Mouse (Mus musculus) thymus, adult 2 months (tissue): Measurements from ENCODE around the gene Gm29609. TPM values are rescaled to one million over a fixed set of nuclear protein-coding genes. Genes with fewer than 3 reads are reported as not detected.

Experiments
- DNase-seq: peaks from one replicate; pipeline ENCODE4 v3.0.0; 2021
- H3K27ac ChIP-seq: fragments of 200-500 bp; 2 replicates; pipeline ENCODE4 v1.5.1; 2012; ENCODE audit warnings: low read length, control low read depth; ENCODE audit not compliant: control insufficient read depth, insufficient read depth
- H3K27me3 ChIP-seq: fragments of 200-500 bp; 2 replicates; pipeline ENCODE4 v1.6.1; 2012; ENCODE audit warnings: mild to moderate bottlenecking, low read length, moderate library complexity, mixed read lengths; ENCODE audit not compliant: control insufficient read depth, insufficient read depth
- H3K36me3 ChIP-seq: fragments of 200-500 bp; 2 replicates; pipeline ENCODE4 v1.6.1; 2012; ENCODE audit warnings: mild to moderate bottlenecking, low read length, moderate library complexity; ENCODE audit not compliant: control insufficient read depth, insufficient read depth
- H3K4me1 ChIP-seq: fragments of 200-500 bp; replicated peaks from 2 replicates; pipeline ENCODE4 v1.6.1; 2012; ENCODE audit warnings: low read length; ENCODE audit not compliant: control insufficient read depth, insufficient read depth
- H3K4me3 ChIP-seq: fragments of 200-500 bp; 2 replicates; pipeline ENCODE4 v1.5.1; 2012; ENCODE audit warnings: mild to moderate bottlenecking, low read length, control low read depth, moderate library complexity; ENCODE audit not compliant: control insufficient read depth, insufficient read depth
- CTCF ChIP-seq: fragments of 200-500 bp; IDR thresholded peaks from 2 replicates; pipeline ENCODE4 v1.5.1; 2012; ENCODE audit warnings: mild to moderate bottlenecking, control low read depth, low read length, moderate library complexity, borderline replicate concordance; ENCODE audit not compliant: control insufficient read depth, poor library complexity, insufficient read depth; ENCODE audit errors: extremely low read depth
- POLR2A ChIP-seq: fragments of 200-500 bp; IDR thresholded peaks from 2 replicates; pipeline ENCODE4 v1.6.1; 2012; ENCODE audit warnings: mild to moderate bottlenecking, low read length, control low read depth, moderate library complexity; ENCODE audit not compliant: control insufficient read depth, poor library complexity, insufficient read depth; ENCODE audit errors: extremely low read depth
- WGBS: fragments of 180-500 bp; shearing (Covaris S2); methylation state at CpG from one replicate; pipeline ENCODE4 v1.1.7; 2018; 5-methylcytosine and 5-hydroxymethylcytosine counted together
- polyA plus RNA-seq: library from polyadenylated mRNA; depleted of rRNA; stranded (reverse); fragments of >200 nt; gene quantifications from 2 replicates; pipeline ENCODE4 v1.2.3, GENCODE M21; 2012

The Gm29609 gene
- polyA plus RNA-seq, 1 experiment = 3.5 TPM

DNA sequence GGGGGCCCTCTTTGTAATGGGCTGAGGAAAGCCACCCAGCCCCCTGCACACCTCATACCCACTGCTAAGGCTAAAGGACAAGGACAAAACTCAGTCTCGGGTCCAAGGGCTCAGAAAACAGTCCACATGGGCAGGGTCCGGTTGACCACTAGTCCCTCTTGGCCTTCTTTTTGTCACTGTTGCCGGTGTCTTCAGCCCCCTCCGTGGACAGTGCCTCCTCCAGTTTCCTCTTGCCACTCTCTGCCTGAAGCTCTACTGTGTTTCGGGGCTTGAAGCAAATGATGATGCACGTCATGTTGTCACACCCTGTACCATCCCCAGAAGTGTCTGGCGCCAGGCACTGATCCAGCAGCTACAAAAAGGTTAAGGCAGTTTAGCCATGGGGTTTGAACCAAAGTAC, 23.2 kb upstream of the Gm29609 start:
- Histone ChIP-seq H3K4me3 (no peak overlapping the region), H3K36me3 (peaks cover 64% of the 10 kb centered on the region), H3K27ac (no peak overlapping the region), H3K27me3 (no peaks in the 10 kb centered on the region), H3K4me1 (peaks cover 13% of the 10 kb centered on the region)
- no peak for DNase-seq
- 96% methylated on average over 7 of the region's 7 CpGs for WGBS
- TF ChIP-seq POLR2A (no peak), CTCF (no peak)

GRCm38 (mm10) chr5:31201742-31202590, 22.3 kb upstream of the Gm29609 start, which contains the start of gene Zfp513:
Gene Zfp513, minus strand, starts transcription at chr5:31202303.
- WGBS = under 1% methylated on average over 53 of the region's 53 CpGs
- Histone ChIP-seq H3K36me3 (peaks cover 64% of the 10 kb centered on the region), H3K4me1 (peaks cover 13% of the 10 kb centered on the region), H3K27ac (peak within 1 kb of the TSS; percentile 26; the same call in 1 of the 2 replicates), H3K27me3 (no peaks in the 10 kb centered on the region), H3K4me3 (peak within 1 kb of the TSS; percentile 63)
- peak; percentile 93 for DNase-seq
- TF ChIP-seq CTCF (peak; percentile 55; the same call in 1 of the 2 replicates), POLR2A (peak; percentile 88)

DNA sequence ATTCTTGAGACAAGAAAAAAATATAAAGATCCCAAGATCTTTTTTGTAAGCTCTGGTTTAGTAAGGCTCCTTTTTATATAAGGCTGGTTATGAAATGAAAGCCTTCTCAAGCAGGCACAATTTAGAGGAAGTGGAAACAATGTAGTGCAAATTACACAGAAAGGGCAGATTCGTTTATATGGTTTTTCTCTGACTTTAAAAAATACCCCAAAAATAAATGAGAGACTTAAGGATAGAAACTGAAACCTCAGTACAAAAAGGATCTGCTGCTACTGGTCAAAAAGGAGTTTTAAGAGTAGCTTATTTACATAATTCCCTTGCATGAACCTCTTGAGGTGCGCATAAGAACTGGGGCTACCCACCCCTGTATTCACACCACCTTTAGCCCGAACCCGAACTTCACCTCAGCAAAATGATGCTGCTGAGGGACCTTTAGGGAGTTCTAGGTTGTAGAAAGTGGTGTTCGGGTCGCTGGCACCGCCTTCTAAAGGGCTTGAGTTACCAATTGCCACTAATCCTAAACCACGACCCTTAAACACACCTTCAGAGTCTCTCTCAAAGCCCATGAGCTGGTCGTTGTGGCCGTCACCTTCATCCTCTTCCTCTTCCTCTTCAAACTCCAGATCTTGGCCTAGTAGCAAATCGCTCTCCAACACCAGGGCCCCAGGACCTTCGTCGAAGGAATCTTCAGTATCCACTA, 21.5 kb upstream of the Gm29609 start:
- WGBS = 6% methylated on average over 13 of the region's 13 CpGs
- Histone ChIP-seq H3K4me1 (peaks cover 13% of the 10 kb centered on the region), H3K36me3 (peaks cover 68% of the 10 kb centered on the region), H3K4me3 (peak overlapping the region; percentile 63), H3K27ac (peak overlapping the region; percentile 1; the same call in 1 of the 2 replicates), H3K27me3 (no peaks in the 10 kb centered on the region)
- no peak for DNase-seq
- TF ChIP-seq CTCF (no peak), POLR2A (no peak)

DNA sequence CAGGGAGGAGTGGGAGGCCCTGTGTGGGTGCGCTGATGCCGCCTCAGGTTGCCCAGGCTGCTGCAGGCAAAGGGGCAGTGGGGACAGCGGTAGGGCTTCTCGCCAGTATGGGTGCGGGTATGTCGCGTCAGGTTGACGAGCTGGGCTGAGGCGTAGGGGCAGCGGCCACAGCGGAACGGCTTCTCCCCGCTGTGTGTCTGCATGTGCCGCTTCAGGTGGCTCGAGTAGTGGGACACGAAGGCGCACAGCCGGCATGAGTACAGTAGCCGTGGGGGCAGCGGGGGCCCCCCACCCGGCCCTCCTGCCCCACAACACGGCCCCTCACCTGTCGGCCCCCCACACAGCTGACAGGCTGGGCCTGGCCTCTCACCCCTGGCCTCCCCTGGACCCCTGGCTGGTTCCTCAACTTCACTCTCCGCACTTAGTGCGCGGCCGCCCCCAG, 20.6 kb upstream of the Gm29609 start:
- TF ChIP-seq POLR2A (no peak), CTCF (no peak)
- Histone ChIP-seq H3K27me3 (no peaks in the 10 kb centered on the region), H3K36me3 (peaks cover 67% of the 10 kb centered on the region), H3K27ac (no peak overlapping the region), H3K4me1 (peaks cover 13% of the 10 kb centered on the region), H3K4me3 (no peak overlapping the region)
- DNase-seq = no peak
- WGBS = 93% methylated on average over 27 of the region's 27 CpGs

DNA sequence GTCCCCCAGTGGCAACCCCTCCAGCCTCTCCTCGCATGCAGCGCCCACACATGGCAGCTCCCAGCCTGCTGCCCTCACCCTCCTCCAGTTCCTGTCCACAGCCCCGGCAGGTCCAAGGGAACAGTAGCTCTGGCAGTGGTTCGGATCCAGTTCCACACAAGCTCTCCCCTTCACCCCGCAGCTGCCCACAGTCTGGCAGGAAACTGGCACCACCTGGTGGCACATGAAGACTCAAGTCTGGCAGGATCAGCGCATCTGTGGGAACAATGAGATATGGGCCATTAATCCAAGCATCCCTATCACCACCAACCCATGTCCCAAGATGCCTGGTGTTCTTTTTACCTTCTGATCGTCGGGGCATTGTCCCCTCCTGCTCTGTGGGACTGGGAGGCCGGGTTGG, 20.2 kb upstream of the Gm29609 start:
- Histone ChIP-seq H3K27me3 (no peaks in the 10 kb centered on the region), H3K4me3 (no peak overlapping the region), H3K36me3 (peaks cover 63% of the 10 kb centered on the region), H3K27ac (no peak overlapping the region), H3K4me1 (peaks cover 13% of the 10 kb centered on the region)
- no peak for DNase-seq
- TF ChIP-seq CTCF (no peak), POLR2A (no peak)
- WGBS = 90% methylated on average over 9 of the region's 9 CpGs

- no peak for TF ChIP-seq POLR2A
- TF ChIP-seq CTCF = no peak
- Histone ChIP-seq H3K4me3 (no peak overlapping the region), H3K27ac (no peak overlapping the region), H3K27me3 (no peaks in the 10 kb centered on the region), H3K4me1 (peaks cover 13% of the 10 kb centered on the region), H3K36me3 (peaks cover 62% of the 10 kb centered on the region)
- 98% methylated on average over 19 of the region's 19 CpGs for WGBS
- no peak for DNase-seq
Measured at GRCm38 (mm10) chr5:31199321-31199892, 19.7 kb upstream of the Gm29609 start.
